ENCODE assay signal across 8 mouse cellular contexts in the genomic region with DNA sequence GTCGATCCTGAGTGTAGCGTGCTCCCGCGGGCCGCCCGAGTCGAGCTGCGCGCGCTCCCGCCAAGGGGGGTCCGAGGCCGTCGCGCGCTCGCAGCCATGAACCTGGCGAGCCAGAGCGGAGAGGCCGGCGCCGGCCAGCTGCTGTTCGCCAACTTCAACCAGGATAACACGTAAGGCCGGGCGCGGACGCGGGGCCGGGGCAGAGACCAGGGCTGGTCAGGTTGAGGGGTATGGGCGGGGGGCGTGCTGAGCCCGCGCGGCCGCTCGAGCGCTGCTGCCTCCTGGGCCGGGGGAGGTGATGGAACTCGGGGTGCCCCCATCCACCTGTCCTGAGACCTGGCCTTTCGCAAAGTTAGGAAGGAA. TPM values are rescaled to one million over a fixed set of nuclear protein-coding genes. Genes with fewer than 3 reads are reported as not detected.
A peak's percentile ranks its signal among the peaks of the same experiment; 100 is the strongest.
DNase-seq lines count a peak whose midpoint lies in the region; ATAC-seq and TF ChIP-seq lines count a peak whose summit lies in the region.
"Had no signal": no experiment of that assay in that cellular context is flagged by ENCODE, and none has a peak within 500 bp of the region (broad histone marks: within the 10 kb centered on the region; RNA-seq: fewer than 3 reads in every experiment).

No protein-coding gene starts in this region.

- H3K4me3 ChIP-seq in lung, embryonic 16.5 days (ENCODE audit: low read length) = peak overlapping the region; percentile 94
- peak overlapping the region; percentile 93 for H3K4me3 ChIP-seq in embryonic fibroblast, embryonic 13.5 days (ENCODE audit: insufficient read depth, low read length)
- H3K4me3 ChIP-seq in intestine, postnatal 0 days (ENCODE audit: low read depth, low read length) = peak overlapping the region; percentile 90
- H3K4me3 ChIP-seq in olfactory bulb, adult 2 months (ENCODE audit: insufficient read depth, low read depth, low read length) = peak overlapping the region; percentile 75

- no peak for TF ChIP-seq POLR2A in embryonic fibroblast, embryonic 13.5 days (IDR thresholded peaks at IDR 0.05; ENCODE audit: low read depth, low read length)
- no peak for TF ChIP-seq POLR2A in olfactory bulb, adult 2 months (IDR thresholded peaks at IDR 0.05; ENCODE audit: insufficient read depth, low read depth, low read length)

- peaks cover 12% of the 10 kb centered on the region for H3K4me1 ChIP-seq in lung, embryonic 16.5 days (replicated peaks; ENCODE audit: control insufficient read depth, insufficient read depth, low read length)
- no peaks in the 10 kb centered on the region for H3K4me1 ChIP-seq in embryonic fibroblast, embryonic 13.5 days (ENCODE audit: control insufficient read depth, insufficient read depth, low read length)
- peaks cover 6% of the 10 kb centered on the region; the same call in 1 of the 2 replicates for H3K4me1 ChIP-seq in intestine, postnatal 0 days (replicated peaks; ENCODE audit: control insufficient read depth, insufficient read depth, low read length)
- H3K4me1 ChIP-seq in olfactory bulb, adult 2 months (ENCODE audit: control insufficient read depth, insufficient read depth, low read length) = no peaks in the 10 kb centered on the region

- TF ChIP-seq CTCF in embryonic fibroblast, embryonic 13.5 days (IDR thresholded peaks at IDR 0.05; ENCODE audit: borderline replicate concordance, insufficient read depth, low read length) = no peak
- no peak for TF ChIP-seq CTCF in intestine, postnatal 0 days (IDR thresholded peaks at IDR 0.05; ENCODE audit: low read depth)
- no peak for TF ChIP-seq CTCF in olfactory bulb, adult 2 months (IDR thresholded peaks at IDR 0.05; ENCODE audit: insufficient read depth, low read depth, low read length)

- H3K9me3 ChIP-seq in lung, embryonic 16.5 days (ENCODE audit: control insufficient read depth, low read length) = no peaks in the 10 kb centered on the region
- H3K9me3 ChIP-seq in intestine, postnatal 0 days (ENCODE audit: control insufficient read depth) = no peaks in the 10 kb centered on the region

- H3K9ac ChIP-seq in lung, embryonic 16.5 days (ENCODE audit: low read length) = peak overlapping the region; percentile 93
- H3K9ac ChIP-seq in intestine, postnatal 0 days (ENCODE audit: low read depth, low read length) = peak overlapping the region; percentile 84

- DNase-seq in lung, postnatal 14 days = no peak
- DNase-seq in urinary bladder, postnatal 4 days (ENCODE audit: low spot score in 2 of 2) = no peak
- no peak for DNase-seq in adrenal gland, postnatal 25 days

- peak overlapping the region; percentile 94 for H3K4me2 ChIP-seq in lung, embryonic 16.5 days (ENCODE audit: low read depth, low read length)
- H3K4me2 ChIP-seq in intestine, postnatal 0 days (replicated peaks; ENCODE audit: low read depth) = peak overlapping the region; percentile 95

- peak; percentile 66 for ATAC-seq in lung, embryonic 16.5 days (ENCODE audit: low read depth)
- no peak; the same call in 1 of the 2 replicates for ATAC-seq in intestine, postnatal 0 days

- peak overlapping the region; percentile 73 for H3K27ac ChIP-seq in lung, embryonic 16.5 days (ENCODE audit: low read length)
- H3K27ac ChIP-seq in embryonic fibroblast, embryonic 13.5 days (ENCODE audit: insufficient read depth, low read length) = peak overlapping the region; percentile 1; the same call in 1 of the 2 replicates
- H3K27ac ChIP-seq in intestine, postnatal 0 days (ENCODE audit: low read depth, low read length) = peak overlapping the region; percentile 83
- H3K27ac ChIP-seq in olfactory bulb, adult 2 months (ENCODE audit: insufficient read depth, low read depth, low read length) = no peak overlapping the region

- H3K27me3 ChIP-seq in lung, embryonic 16.5 days (ENCODE audit: control insufficient read depth, insufficient read depth, low read depth, low read length) = no peaks in the 10 kb centered on the region
- H3K27me3 ChIP-seq in intestine, postnatal 0 days (replicated peaks; ENCODE audit: control insufficient read depth, insufficient read depth, low read length) = no peaks in the 10 kb centered on the region

- peaks cover 14% of the 10 kb centered on the region for H3K36me3 ChIP-seq in lung, embryonic 16.5 days (ENCODE audit: control insufficient read depth, insufficient read depth, low read length)
- peaks cover 10% of the 10 kb centered on the region; the same call in 1 of the 2 replicates for H3K36me3 ChIP-seq in intestine, postnatal 0 days (ENCODE audit: control insufficient read depth, insufficient read depth)

- WGBS in lung, embryonic 16.5 days = under 1% methylated on average over 37 of the region's 41 CpGs
- WGBS in intestine, postnatal 0 days = under 1% methylated on average over 41 of the region's 41 CpGs
- 2% methylated on average over 41 of the region's 41 CpGs for WGBS in olfactory bulb, adult 2 months

RNA-seq across cellular contexts. Expression of a gene that starts 2.1 kb away (rescaled TPM):
- 35.4 and 40.5 TPM in 2 replicates for polyA plus RNA-seq in lung, embryonic 16.5 days (2015; fragmentation: Nextera tagmentation; extraction: Ambion mirVana)
- 56.8 and 59.9 TPM in 2 replicates for polyA plus RNA-seq in embryonic fibroblast, embryonic 13.5 days (2011; ENCODE audit: insufficient read length, low read depth, missing spikeins)
- polyA plus RNA-seq in intestine, postnatal 0 days (2015; fragmentation: Nextera tagmentation; extraction: Ambion mirVana) = 25.5 and 29.4 TPM in 2 replicates
- polyA plus RNA-seq in olfactory bulb, adult 2 months (2012; ENCODE audit: insufficient read depth, insufficient read length, low replicate concordance, missing spikeins) = not detected in 2 replicates
- 93.2 and 98.2 TPM in 2 replicates for total RNA-seq in adrenal gland, postnatal 25 days (2021)

RNA-seq across cellular contexts. Expression of a gene that starts 21.0 kb away (rescaled TPM):
- polyA plus RNA-seq in lung, embryonic 16.5 days (2015; fragmentation: Nextera tagmentation; extraction: Ambion mirVana) = 0.55 and 0.93 TPM in 2 replicates
- polyA plus RNA-seq in embryonic fibroblast, embryonic 13.5 days (2011; ENCODE audit: insufficient read length, low read depth, missing spikeins) = not detected in 2 replicates
- 0.52 and 0.63 TPM in 2 replicates for polyA plus RNA-seq in intestine, postnatal 0 days (2015; fragmentation: Nextera tagmentation; extraction: Ambion mirVana)
- polyA plus RNA-seq in olfactory bulb, adult 2 months (2012; ENCODE audit: insufficient read depth, insufficient read length, low replicate concordance, missing spikeins) = not detected in 2 replicates
- total RNA-seq in adrenal gland, postnatal 25 days (2021) = 28.5 and 32.3 TPM in 2 replicates
- total RNA-seq: neutrophil, adult 5-6 weeks had no signal

Comparison
In these comparisons a context has a peak if more than half of its experiments do, and no peak if none do; other contexts are left out.
1. RNA of a gene that starts 21.0 kb away (polyA plus RNA-seq): not detected in olfactory bulb, adult 2 months; 0.52 to 0.63 TPM in intestine, postnatal 0 days, 0.55 to 0.93 TPM in lung, embryonic 16.5 days and not detected in embryonic fibroblast, embryonic 13.5 days; every median in the first group is over 10 times any median in the second.
2. Peak in every context shown above with its lines, with median percentiles within 50 percentile points of each other: H3K4me3 ChIP-seq.